Mouse (Mus musculus) kidney, postnatal 0 days (tissue): ENCODE results near the gene Prl8a1. TPM values are rescaled to one million over a fixed set of nuclear protein-coding genes. Genes with fewer than 3 reads are reported as not detected.

Experiments used
- ATAC-seq: fragments of 200-750 bp; cut with Nextera tagmentation; replicated peaks from 2 replicates; pipeline ENCODE4 v1.8.0; 2017; ENCODE audit warnings: low read depth, moderate number of reproducible peaks, moderate TSS enrichment, moderate library complexity; ENCODE audit not compliant: low FRiP score
- DNase-seq: peaks from one replicate; pipeline ENCODE4 v3.0.0-alpha.2; 2016; ENCODE audit warnings: low spot score
- H3K27ac ChIP-seq: fragments of 300-500 bp; sonication (generic); 2 replicates; pipeline ENCODE4 v1.5.1; 2014; ENCODE audit warnings: mild to moderate bottlenecking
- H3K27me3 ChIP-seq: fragments of 300-500 bp; sonication (generic); 2 replicates; pipeline ENCODE4 v1.6.1; 2014; ENCODE audit warnings: low read length, mixed read lengths; ENCODE audit not compliant: insufficient read depth
- H3K36me3 ChIP-seq: fragments of 300-500 bp; sonication (generic); 2 replicates; pipeline ENCODE4 v1.6.1; 2014; ENCODE audit warnings: low read length, mixed read lengths; ENCODE audit not compliant: insufficient read depth
- H3K4me1 ChIP-seq: fragments of 300-500 bp; sonication (generic); replicated peaks from 2 replicates; pipeline ENCODE4 v1.6.1; 2014; ENCODE audit warnings: antibody characterized with exemption, low read length, mixed read lengths; ENCODE audit not compliant: insufficient read depth
- H3K4me2 ChIP-seq: fragments of 300-500 bp; sonication (generic); 2 replicates; pipeline ENCODE4 v1.6.1; 2014; ENCODE audit warnings: mild to moderate bottlenecking, low read length, moderate library complexity, mixed read lengths
- H3K4me3 ChIP-seq: fragments of 300-500 bp; sonication (generic); replicated peaks from 2 replicates; pipeline ENCODE4 v1.5.1; 2014; ENCODE audit warnings: low read depth, low read length
- H3K9ac ChIP-seq: fragments of 300-500 bp; sonication (generic); 2 replicates; pipeline ENCODE4 v1.6.1; 2014; ENCODE audit warnings: low read depth, low read length
- H3K9me3 ChIP-seq: fragments of 300-500 bp; sonication (generic); replicated peaks from 2 replicates; pipeline ENCODE4 v1.6.1; 2016; ENCODE audit warnings: low read length, inconsistent platforms, mixed read lengths
- CTCF ChIP-seq: IDR thresholded peaks from 2 replicates; pipeline ENCODE4 v1.5.1; 2016; ENCODE audit warnings: antibody characterized with exemption, low read depth, mild to moderate bottlenecking, moderate library complexity
- WGBS: fragments of 180-500 bp; shearing (Covaris S2); extraction: QIAGEN DNeasy Blood & Tissue Kit; methylation state at CpG from one replicate; pipeline ENCODE4 v1.1.7; 2014; 5-methylcytosine and 5-hydroxymethylcytosine counted together
- polyA plus RNA-seq: library from polyadenylated mRNA; unstranded; fragments of >200 nt; fragmentation: Nextera tagmentation; extraction: Ambion mirVana; gene quantifications from 2 replicates; pipeline ENCODE4 v1.2.1, GENCODE M21; 2015

Gene Prl8a1
- polyA plus RNA-seq = not detected in 2 replicates

- Histone ChIP-seq H3K4me3 (no peak within 1 kb of the TSS), H3K4me2 (no peak within 1 kb of the TSS), H3K9me3 (no peaks in the 10 kb centered on the region), H3K4me1 (no peaks in the 10 kb centered on the region), H3K27me3 (no peaks in the 10 kb centered on the region), H3K36me3 (no peaks in the 10 kb centered on the region), H3K27ac (no peak within 1 kb of the TSS), H3K9ac (no peak within 1 kb of the TSS)
- no peak for ATAC-seq
- no peak for DNase-seq
- 87% methylated on average over 2 of the region's 2 CpGs for WGBS
- TF ChIP-seq CTCF = no peak
Observed at GRCm38 (mm10) chr13:27582071-27582470, at the start of gene Prl8a1. TSS of gene Prl8a1 (minus strand) at chr13:27582171.

DNA sequence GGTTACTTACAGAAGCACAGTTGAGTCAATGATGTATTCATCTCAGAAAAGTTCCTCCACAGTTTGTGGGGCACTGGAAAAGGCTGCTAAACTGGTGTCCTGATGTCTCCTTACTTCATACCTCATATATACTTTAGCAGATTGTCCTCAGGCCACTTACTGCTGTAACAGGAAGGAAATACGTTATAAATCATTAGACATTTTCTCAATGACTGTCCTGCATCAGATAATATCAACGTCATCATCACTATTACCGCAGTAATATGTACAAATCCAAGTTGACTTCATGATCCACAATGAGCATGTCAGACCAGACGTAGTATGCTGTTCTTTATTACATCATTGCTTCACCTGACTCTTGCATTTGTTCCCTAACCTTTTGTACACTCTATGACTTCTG is 28.5 kb upstream of the Prl8a1 start, which contains the start of gene Prl7b1:
Gene Prl7b1, minus strand, starts transcription at position 101 of the 400 bp plus-strand sequence.
- H3K27me3 ChIP-seq = no peaks in the 10 kb centered on the region
- H3K4me3 ChIP-seq = no peak within 1 kb of the TSS
- no peaks in the 10 kb centered on the region for H3K4me1 ChIP-seq
- no peaks in the 10 kb centered on the region for H3K9me3 ChIP-seq
- TF ChIP-seq CTCF = no peak
- H3K4me2 ChIP-seq = no peak within 1 kb of the TSS
- no peak within 1 kb of the TSS for H3K27ac ChIP-seq
- H3K9ac ChIP-seq = no peak within 1 kb of the TSS
- DNase-seq (no peak), ATAC-seq (no peak)
- WGBS = 70% methylated on average over 4 of the region's 4 CpGs
- no peaks in the 10 kb centered on the region for H3K36me3 ChIP-seq

GRCm38 (mm10) chr13:27564506-27564905 is 17.5 kb downstream of the Prl8a1 start, which contains the start of gene Prl8a9:
TSS of gene Prl8a9 (minus strand) at chr13:27564606.
- Histone ChIP-seq H3K9ac (no peak within 1 kb of the TSS), H3K27me3 (no peaks in the 10 kb centered on the region), H3K36me3 (no peaks in the 10 kb centered on the region), H3K27ac (no peak within 1 kb of the TSS), H3K4me3 (no peak within 1 kb of the TSS), H3K4me1 (no peaks in the 10 kb centered on the region), H3K4me2 (no peak within 1 kb of the TSS), H3K9me3 (no peaks in the 10 kb centered on the region)
- no peak for TF ChIP-seq CTCF
- no peak for DNase-seq
- ATAC-seq = no peak
- WGBS = 86% methylated on average over 2 of the region's 2 CpGs

- ATAC-seq (no peak), DNase-seq (no peak)
- no peak overlapping the region for H3K4me3 ChIP-seq
- no peaks in the 10 kb centered on the region for H3K9me3 ChIP-seq
- no peaks in the 10 kb centered on the region for H3K36me3 ChIP-seq
- no peak for TF ChIP-seq CTCF
- no peak overlapping the region for H3K9ac ChIP-seq
- H3K4me1 ChIP-seq = no peaks in the 10 kb centered on the region
- no peak overlapping the region for H3K4me2 ChIP-seq
- no peak overlapping the region for H3K27ac ChIP-seq
- H3K27me3 ChIP-seq = no peaks in the 10 kb centered on the region
Observed at GRCm38 (mm10) chr13:27553336-27553735, 28.6 kb downstream of the Prl8a1 start.

Other genes starting within 250 kb of the Prl8a1 start
- not detected in 2 replicates for gene Prl8a2, start 236.5 kb downstream of the Prl8a1 start, polyA plus RNA-seq
- gene Prl2b1, start 191.3 kb downstream of the Prl8a1 start, polyA plus RNA-seq = not detected in 2 replicates
- gene Prl8a6, start 143.5 kb downstream of the Prl8a1 start, polyA plus RNA-seq = not detected in 2 replicates
- not detected in 2 replicates for gene Prl8a8, start 69.0 kb downstream of the Prl8a1 start, polyA plus RNA-seq
- not detected in 2 replicates for gene Prl8a9, start 17.6 kb downstream of the Prl8a1 start, polyA plus RNA-seq
- gene Prl7b1, start 28.4 kb upstream of the Prl8a1 start, polyA plus RNA-seq = not detected in 2 replicates
- not detected in 2 replicates for gene Prl7a1, start 60.3 kb upstream of the Prl8a1 start, polyA plus RNA-seq
- not detected in 2 replicates for gene Prl7a2, start 85.9 kb upstream of the Prl8a1 start, polyA plus RNA-seq
- gene Prl7d1, start 134.6 kb upstream of the Prl8a1 start, polyA plus RNA-seq = not detected in 2 replicates
- not detected in 2 replicates for gene Prl7c1, start 198.6 kb upstream of the Prl8a1 start, polyA plus RNA-seq
- gene Prl2a1, start 219.5 kb upstream of the Prl8a1 start, polyA plus RNA-seq = not detected in 2 replicates